Mouse (Mus musculus): ENCODE results near the gene Creld1.

- no peak for TF ChIP-seq CTCF (IDR thresholded peaks at IDR 0.05; ENCODE audit: low read depth, low read length)
- no peak for TF ChIP-seq EP300 (IDR thresholded peaks at IDR 0.05; ENCODE audit: insufficient read depth, low read depth, low read length)
Observed at GRCm38 (mm10) chr6:113508947-113509280, 25.8 kb downstream of the Creld1 start.

Measured in ES-Bruce4 (cell line).